Mouse (Mus musculus) forebrain, postnatal 0 days (tissue): ENCODE data around the gene Cend1. TPM values are rescaled to one million over a fixed set of nuclear protein-coding genes. Genes with fewer than 3 reads are reported as not detected.
A peak's percentile ranks its signal among the peaks of the same experiment; 100 is the strongest.

Experiments used
- ATAC-seq: fragments of 200-750 bp; cut with Nextera tagmentation; 2 replicates; pipeline ENCODE4 v1.8.0; 2017; ENCODE audit warnings: mild to moderate bottlenecking, moderate library complexity
- DNase-seq: peaks from one replicate; pipeline ENCODE4 v3.0.0-alpha.2; 2015
- H3K27ac ChIP-seq: fragments of 300-500 bp; sonication (generic); 2 replicates; pipeline ENCODE4 v1.5.1; 2014; ENCODE audit warnings: low read depth, mild to moderate bottlenecking, antibody characterized with exemption, low read length, moderate library complexity, mixed read lengths
- H3K27me3 ChIP-seq: fragments of 300-500 bp; sonication (generic); 2 replicates; pipeline ENCODE4 v1.6.1; 2014; ENCODE audit warnings: mild to moderate bottlenecking, low read length, mixed read lengths; ENCODE audit not compliant: insufficient read depth
- H3K36me3 ChIP-seq: fragments of 300-500 bp; sonication (generic); 2 replicates; pipeline ENCODE4 v1.6.1; 2014; ENCODE audit warnings: mild to moderate bottlenecking, moderate library complexity; ENCODE audit not compliant: insufficient read depth
- H3K4me1 ChIP-seq: fragments of 300-500 bp; sonication (generic); 2 replicates; pipeline ENCODE4 v1.6.1; 2014; ENCODE audit warnings: antibody characterized with exemption; ENCODE audit not compliant: insufficient read depth
- H3K4me2 ChIP-seq: fragments of 300-500 bp; sonication (generic); 2 replicates; pipeline ENCODE4 v1.6.1; 2014; ENCODE audit warnings: low read depth, mild to moderate bottlenecking, moderate library complexity
- H3K4me3 ChIP-seq: fragments of 300-500 bp; sonication (generic); 2 replicates; pipeline ENCODE4 v1.5.1; 2014; ENCODE audit warnings: low read depth, low read length, mixed read lengths
- H3K9ac ChIP-seq: fragments of 300-500 bp; sonication (generic); 2 replicates; pipeline ENCODE4 v1.6.1; 2014; ENCODE audit warnings: mild to moderate bottlenecking
- H3K9me3 ChIP-seq: fragments of 300-500 bp; sonication (generic); 2 replicates; pipeline ENCODE4 v1.6.1; 2016; ENCODE audit warnings: low read length
- CTCF ChIP-seq: sonication (generic); IDR thresholded peaks from 2 replicates; pipeline ENCODE4 v1.5.1; 2016; ENCODE audit warnings: antibody characterized with exemption, control low read depth, low read depth
- WGBS: fragments of 180-500 bp; shearing (Covaris S2); extraction: QIAGEN DNeasy Blood & Tissue Kit; methylation state at CpG from one replicate; pipeline ENCODE4 v1.1.7; 2014; 5-methylcytosine and 5-hydroxymethylcytosine counted together
- polyA plus RNA-seq: library from polyadenylated mRNA; unstranded; fragments of >200 nt; fragmentation: Nextera tagmentation; extraction: Ambion mirVana; gene quantifications from 2 replicates; pipeline ENCODE4 v1.2.1, GENCODE M21; 2015
- total RNA-seq: library from RNA; depleted of rRNA; stranded (reverse); fragments of >200 nt; gene quantifications from 2 replicates; pipeline ENCODE4 v1.2.3, GENCODE M21; 2014

Cend1 gene
- total and polyA plus RNA-seq, 2 experiments from 2014 or later: 83.3 to 125 TPM

DNA sequence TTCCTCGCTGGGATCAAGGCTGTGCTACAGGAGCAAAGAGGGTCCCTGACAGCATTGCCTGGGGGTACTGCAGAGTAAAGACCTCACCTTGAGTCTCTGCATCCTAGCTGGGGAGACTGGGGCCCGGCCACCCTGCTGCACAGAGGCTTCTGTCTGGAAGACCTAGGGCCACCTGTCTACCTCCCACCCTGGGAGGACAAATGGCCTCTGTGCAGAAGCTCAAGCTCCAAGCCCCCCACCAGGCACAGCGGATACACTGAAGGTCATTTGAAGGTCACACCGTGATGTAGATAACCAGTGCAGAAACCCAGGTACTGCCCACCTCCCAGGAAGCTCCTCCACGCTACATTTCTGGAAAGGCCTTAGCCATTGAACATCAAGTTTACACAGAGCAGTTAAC is 590 bp downstream of the Cend1 start:
- Histone ChIP-seq H3K4me2 (peak overlapping the region; percentile 75), H3K36me3 (peaks cover 46% of the 10 kb centered on the region), H3K27ac (peak overlapping the region; percentile 77), H3K27me3 (no peaks in the 10 kb centered on the region), H3K9me3 (no peaks in the 10 kb centered on the region), H3K9ac (peak overlapping the region; percentile 71), H3K4me3 (peak overlapping the region; percentile 45), H3K4me1 (peaks cover 12% of the 10 kb centered on the region)
- 50% methylated on average over 5 of the region's 5 CpGs for WGBS
- DNase-seq (no peak), ATAC-seq (no peak)
- no peak for TF ChIP-seq CTCF

GRCm38 (mm10) chr7:141426948-141427730 is 2.2 kb downstream of the Cend1 start:
- H3K4me1 ChIP-seq: 0 out of 2 replicates have a peak, but pooled peaks cover 8% of the 10 kb centered on the region
- no peak for DNase-seq
- no peak for TF ChIP-seq CTCF
- 90% methylated on average over 12 of the region's 12 CpGs for WGBS
- no peak overlapping the region for H3K4me2 ChIP-seq
- H3K4me3 ChIP-seq: no peak overlapping the region
- no peaks in the 10 kb centered on the region for H3K27me3 ChIP-seq
- no peak for ATAC-seq
- no peak overlapping the region for H3K27ac ChIP-seq
- H3K9ac ChIP-seq: no peak overlapping the region
- peaks cover 30% of the 10 kb centered on the region for H3K36me3 ChIP-seq
- no peaks in the 10 kb centered on the region for H3K9me3 ChIP-seq

GRCm38 (mm10) chr7:141423811-141424210 is 5.5 kb downstream of the Cend1 start:
- Histone ChIP-seq H3K4me1 (0 out of 2 replicates have a peak, but pooled peaks cover 4% of the 10 kb centered on the region), H3K36me3 (peaks cover 10% of the 10 kb centered on the region), H3K4me3 (no peak overlapping the region), H3K4me2 (no peak overlapping the region), H3K9me3 (no peaks in the 10 kb centered on the region), H3K27me3 (no peaks in the 10 kb centered on the region), H3K9ac (no peak overlapping the region), H3K27ac (no peak overlapping the region)
- DNase-seq (no peak), ATAC-seq (no peak)
- no peak for TF ChIP-seq CTCF
- WGBS: 72% methylated on average over 4 of the region's 4 CpGs

- Histone ChIP-seq H3K36me3 (no peaks in the 10 kb centered on the region), H3K27me3 (no peaks in the 10 kb centered on the region), H3K4me3 (no peak overlapping the region), H3K4me1 (no peaks in the 10 kb centered on the region), H3K27ac (no peak overlapping the region), H3K9me3 (no peaks in the 10 kb centered on the region), H3K4me2 (no peak overlapping the region), H3K9ac (no peak overlapping the region)
- no peak for TF ChIP-seq CTCF
- no peak for DNase-seq
- 87% methylated on average over 9 of the region's 9 CpGs for WGBS
- ATAC-seq: no peak
Measured at GRCm38 (mm10) chr7:141420030-141420702, 9.1 kb downstream of the Cend1 start.

DNA sequence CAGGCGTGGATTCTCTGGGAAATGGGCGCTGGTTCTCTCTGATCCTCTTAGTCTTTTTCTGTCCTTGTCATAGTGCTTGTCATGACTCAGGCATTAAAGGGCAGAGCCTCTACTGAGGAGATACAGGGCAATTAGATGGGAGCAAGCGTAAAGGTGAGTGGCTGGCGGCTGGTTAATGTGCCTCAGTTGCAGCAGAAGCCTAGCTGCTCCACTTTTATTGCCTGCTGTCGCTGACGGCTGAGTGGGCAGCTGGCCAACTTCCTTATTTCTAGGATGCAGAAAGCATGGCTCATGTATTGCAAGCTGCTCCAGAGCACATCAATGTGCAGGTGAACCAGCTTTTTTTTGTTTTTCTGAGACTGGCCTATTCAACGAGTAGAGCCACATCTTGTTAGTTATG is 10.3 kb downstream of the Cend1 start:
- 62% methylated on average over 7 of the region's 7 CpGs for WGBS
- Histone ChIP-seq H3K9me3 (no peaks in the 10 kb centered on the region), H3K27ac (no peak overlapping the region), H3K4me2 (no peak overlapping the region), H3K4me1 (peaks cover 3% of the 10 kb centered on the region; the same call in 1 of the 2 replicates), H3K36me3 (no peaks in the 10 kb centered on the region), H3K4me3 (no peak overlapping the region), H3K9ac (no peak overlapping the region), H3K27me3 (no peaks in the 10 kb centered on the region)
- ATAC-seq: no peak
- DNase-seq: peak; percentile 55
- no peak for TF ChIP-seq CTCF

DNA sequence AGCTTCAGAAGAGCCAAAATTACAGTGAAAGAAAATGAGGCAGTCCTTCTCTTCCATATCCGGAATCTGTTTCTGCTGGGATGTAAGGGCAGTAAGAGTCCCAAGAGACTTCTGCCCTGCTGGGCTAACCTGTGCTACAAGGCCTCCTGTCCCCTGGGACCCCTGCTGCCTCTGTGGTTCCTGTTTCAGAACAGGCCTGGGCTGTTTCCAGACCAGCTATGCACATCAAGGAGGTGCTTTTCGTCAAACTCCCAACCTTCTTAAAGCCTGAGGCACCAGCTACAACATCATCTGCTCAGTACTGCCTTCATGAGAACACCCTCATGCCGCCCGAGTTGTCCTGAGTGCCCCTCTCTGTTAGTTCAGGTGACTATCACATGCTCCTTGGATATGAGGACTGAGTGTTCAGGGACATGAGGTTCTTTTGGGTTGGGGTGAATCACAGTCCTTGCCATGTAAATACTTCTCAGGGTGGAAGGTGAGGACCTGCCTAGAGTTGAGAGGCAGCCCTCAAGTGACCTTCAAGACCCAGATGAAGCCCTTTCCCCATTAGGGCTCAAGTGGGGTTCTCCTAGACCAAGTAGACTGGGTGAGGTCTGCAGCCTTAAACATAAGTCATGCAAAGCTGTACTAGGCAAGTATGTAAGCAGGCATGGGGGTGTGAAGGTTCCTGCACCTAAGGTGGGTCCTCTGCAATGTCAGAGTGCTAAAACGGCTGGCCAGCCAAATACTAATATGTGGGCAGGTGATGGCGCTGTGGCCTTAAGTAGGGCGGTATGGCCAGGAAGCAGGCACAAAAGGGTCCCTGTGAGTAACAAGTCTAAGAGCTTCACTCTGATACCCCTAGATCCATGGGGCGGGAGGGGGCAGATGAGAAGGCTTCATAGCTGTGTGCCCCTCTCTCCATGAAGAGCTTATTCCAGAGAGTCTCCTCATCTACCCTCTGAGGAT is 11.3 kb downstream of the Cend1 start:
- Histone ChIP-seq H3K4me3 (no peak overlapping the region), H3K4me2 (no peak overlapping the region), H3K27me3 (no peaks in the 10 kb centered on the region), H3K9me3 (no peaks in the 10 kb centered on the region), H3K36me3 (no peaks in the 10 kb centered on the region), H3K9ac (no peak overlapping the region), H3K4me1 (peaks cover 7% of the 10 kb centered on the region; the same call in 1 of the 2 replicates), H3K27ac (no peak overlapping the region)
- 73% methylated on average over 8 of the region's 8 CpGs for WGBS
- no peak for ATAC-seq
- no peak for TF ChIP-seq CTCF
- no peak for DNase-seq
